Mouse (Mus musculus): ENCODE measurements at regions not wholly inside any gene's neighbourhood (a gene's known extent, or its start where the extent isn't known, plus 50 kb on each side); places are given as distances from the start of the nearest gene placed in this dataset.

DNA sequence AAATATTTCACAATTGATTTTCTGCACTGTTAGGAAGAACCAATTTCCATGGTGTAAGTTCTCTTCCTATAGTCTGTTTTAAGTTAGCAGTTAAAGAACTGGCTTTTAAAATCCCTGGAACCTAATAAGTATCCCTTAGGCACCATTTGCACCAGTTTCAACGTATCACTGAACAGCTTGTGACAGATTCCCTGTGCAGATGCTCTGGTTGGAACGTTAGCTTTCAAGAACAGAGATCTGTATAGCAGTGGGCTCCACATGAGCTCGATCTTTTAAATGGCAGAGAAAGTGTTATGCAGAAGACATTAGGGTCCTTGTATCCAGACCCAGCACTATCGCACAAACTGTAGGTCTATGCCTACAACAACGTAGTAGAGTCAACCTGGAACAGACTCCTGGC, 52.6 kb upstream of the Aco1 start:
- DNase-seq (ENCODE audit: extremely low spot score in 1 of 2, low spot score in 1 of 2) = no peak

All from frontal cortex, adult 2 months (tissue).